ENCODE assay signal across 9 mouse cellular contexts in the genomic region with DNA sequence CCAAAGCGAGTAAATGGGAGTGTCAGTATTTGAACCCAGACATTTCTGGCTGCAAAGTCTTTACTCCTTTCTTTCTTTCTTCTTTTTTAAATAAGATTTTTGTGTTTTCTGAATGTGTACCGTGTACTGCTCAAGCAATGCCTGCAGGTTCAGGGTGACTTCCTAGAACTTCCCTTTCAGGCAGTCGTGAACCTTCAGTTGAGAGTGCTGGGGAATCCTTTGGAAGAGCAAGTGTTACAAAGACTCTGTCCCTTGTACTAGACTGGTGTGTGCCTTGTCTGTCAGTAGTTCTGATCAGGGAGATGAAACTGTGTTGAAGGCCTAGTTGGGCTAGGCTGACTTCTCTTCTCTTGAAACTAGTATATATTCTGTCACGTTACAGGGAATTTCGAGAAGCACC. TPM values are rescaled to one million over a fixed set of nuclear protein-coding genes. Genes with fewer than 3 reads are reported as not detected.
DNase-seq lines count a peak whose midpoint lies in the region; ATAC-seq and TF ChIP-seq lines count a peak whose summit lies in the region.
"Had no signal": no experiment of that assay in that cellular context is flagged by ENCODE, and none has a peak within 500 bp of the region (broad histone marks: within the 10 kb centered on the region; RNA-seq: fewer than 3 reads in every experiment).

No protein-coding gene starts in this region.

- no peaks in the 10 kb centered on the region for H3K9me3 ChIP-seq in E14TG2a.4 (ENCODE audit: low read length)
- H3K9me3 ChIP-seq in forebrain, embryonic 15.5 days: no peaks in the 10 kb centered on the region
- no peaks in the 10 kb centered on the region for H3K9me3 ChIP-seq in liver, embryonic 14.5 days (ENCODE audit: control insufficient read depth, low read length)

- H3K27ac ChIP-seq in heart, adult 2 months: peak overlapping the region; percentile 97
- H3K27ac ChIP-seq in forebrain, embryonic 15.5 days (replicated peaks): peak overlapping the region; percentile 100; the same call in 1 of the 2 replicates
- peak overlapping the region; percentile 98 for H3K27ac ChIP-seq in liver, embryonic 14.5 days

- H3K4me2 ChIP-seq in forebrain, embryonic 15.5 days (replicated peaks): peak overlapping the region; percentile 77
- peak overlapping the region; percentile 98 for H3K4me2 ChIP-seq in liver, embryonic 14.5 days (ENCODE audit: low read depth)

- peak overlapping the region; percentile 67 for H3K4me3 ChIP-seq in heart, adult 2 months
- H3K4me3 ChIP-seq in E14TG2a.4 (replicated peaks; ENCODE audit: low read length): peak overlapping the region; percentile 96
- H3K4me3 ChIP-seq in forebrain, embryonic 15.5 days: peak overlapping the region; percentile 83
- H3K4me3 ChIP-seq in liver, embryonic 14.5 days (ENCODE audit: insufficient read depth in 1 of 2, low read depth in 2 of 2, low read length in 2 of 2): peak overlapping the region; percentile 84 to 91

- TF ChIP-seq EP300 in heart, adult 2 months (IDR thresholded peaks at IDR 0.05; ENCODE audit: insufficient read depth, low read depth, low read length): no peak
- no peak for TF ChIP-seq EP300 in liver, embryonic 14.5 days (IDR thresholded peaks at IDR 0.05; ENCODE audit: low read depth)

- DNase-seq in heart, adult 2 months: no peak
- no peak for DNase-seq in heart, postnatal 4 days
- no peak for DNase-seq in liver, embryonic 14.5 days (ENCODE audit: low read depth in 3 of 3, low spot score in 3 of 3)
- no peak for DNase-seq in frontal cortex, postnatal 10 days (ENCODE audit: low spot score in 2 of 2)
- DNase-seq in adrenal gland, adult 18-20 months (ENCODE audit: low spot score in 2 of 2): no peak
- no peak for DNase-seq in layer of hippocampus, postnatal 36 days
- DNase-seq: thymus, postnatal 36 days had no signal

- TF ChIP-seq POLR2A in heart, adult 2 months (IDR thresholded peaks at IDR 0.05; ENCODE audit: insufficient read depth, low read depth, low read length): no peak

- no peaks in the 10 kb centered on the region for H3K27me3 ChIP-seq in heart, adult 2 months (ENCODE audit: control insufficient read depth, insufficient read depth, low read length)
- no peaks in the 10 kb centered on the region for H3K27me3 ChIP-seq in E14TG2a.4 (ENCODE audit: insufficient read depth, low read length)
- H3K27me3 ChIP-seq in forebrain, embryonic 15.5 days: no peaks in the 10 kb centered on the region
- H3K27me3 ChIP-seq in liver, embryonic 14.5 days (ENCODE audit: control insufficient read depth, insufficient read depth, low read length): no peaks in the 10 kb centered on the region

- H3K4me1 ChIP-seq in heart, adult 2 months (ENCODE audit: control insufficient read depth, insufficient read depth, low read length): peaks cover 3% of the 10 kb centered on the region
- peaks cover 62% of the 10 kb centered on the region for H3K4me1 ChIP-seq in E14TG2a.4 (replicated peaks; ENCODE audit: low read depth, low read length)
- peaks cover 29% of the 10 kb centered on the region for H3K4me1 ChIP-seq in forebrain, embryonic 15.5 days
- H3K4me1 ChIP-seq in liver, embryonic 14.5 days (replicated peaks; ENCODE audit: control insufficient read depth in 2 of 2, insufficient read depth in 2 of 2, low read length in 1 of 2): peaks cover 8 to 9% of the 10 kb centered on the region in 2 experiments

- intact Hi-C loops in heart, adult 2 months (cut with DNase I): loop anchor here (2.0 kb wide), 1 partner anchor 22 kb away; a partner anchor contains a TSS

- no peak for ATAC-seq in forebrain, embryonic 15.5 days (replicated peaks)
- ATAC-seq in liver, embryonic 14.5 days (ENCODE audit: insufficient read depth): no peak

- H3K36me3 ChIP-seq in heart, adult 2 months (ENCODE audit: control insufficient read depth, insufficient read depth, low read length): peaks cover 9% of the 10 kb centered on the region
- peaks cover 45% of the 10 kb centered on the region for H3K36me3 ChIP-seq in E14TG2a.4 (ENCODE audit: insufficient read depth, low read length)
- peaks cover 26% of the 10 kb centered on the region for H3K36me3 ChIP-seq in forebrain, embryonic 15.5 days
- peaks cover 39% of the 10 kb centered on the region for H3K36me3 ChIP-seq in liver, embryonic 14.5 days (replicated peaks; ENCODE audit: control insufficient read depth, insufficient read depth, low read depth)

- H3K9ac ChIP-seq in heart, adult 2 months (ENCODE audit: low read depth, low read length): peak overlapping the region; percentile 77
- peak overlapping the region; percentile 81 for H3K9ac ChIP-seq in forebrain, embryonic 15.5 days (replicated peaks)
- H3K9ac ChIP-seq in liver, embryonic 14.5 days (replicated peaks): peak overlapping the region; percentile 96

- no peaks in the 10 kb centered on the region for H3K79me2 ChIP-seq in heart, adult 2 months (replicated peaks; ENCODE audit: control insufficient read depth, insufficient read depth, low read length)

- 14% methylated on average over 5 of the region's 5 CpGs for WGBS in heart, adult 2 months
- WGBS in forebrain, embryonic 15.5 days: 44% methylated on average over 5 of the region's 5 CpGs
- WGBS in liver, embryonic 14.5 days (ENCODE audit: insufficient replicate concordance): 7% methylated on average over 5 of the region's 5 CpGs

- no peak for TF ChIP-seq CTCF in heart, adult 2 months (IDR thresholded peaks at IDR 0.05)
- no peak for TF ChIP-seq CTCF in E14TG2a.4 (conservative IDR thresholded peaks at IDR 0.05; ENCODE audit: low read length)
- no peak for TF ChIP-seq CTCF in liver, embryonic 14.5 days (IDR thresholded peaks at IDR 0.05; ENCODE audit: low read depth)

RNA-seq across cellular contexts. Expression of a gene that starts 1.2 kb away (rescaled TPM):
- 100 to 1,000 TPM; 303 to 343 TPM for total RNA-seq in heart, adult 2 months (2021)
- 166 and 170 TPM in 2 replicates for polyA plus RNA-seq in heart, adult 2 months (2012; rRNA removed)
- 100 to 1,000 TPM; 248 to 271 TPM for total RNA-seq in heart, postnatal 4 days (2021)
- 155 and 158 TPM in 2 replicates for polyA plus RNA-seq in forebrain, embryonic 15.5 days (2015; fragmentation: Nextera tagmentation; extraction: Ambion mirVana)
- polyA plus RNA-seq in liver, embryonic 14.5 days (2012; rRNA removed): 22.2 and 50.9 TPM in 2 replicates
- 178 and 182 TPM in 2 replicates for polyA plus RNA-seq in liver, embryonic 14.5 days (2014; fragmentation: Nextera tagmentation; extraction: Ambion mirVana)
- 100 to 1,000 TPM; 161 to 206 TPM for total RNA-seq in adrenal gland, adult 18-20 months (2021)
- total RNA-seq in layer of hippocampus, postnatal 36 days (2021): 10 to 100 TPM; 70.7 to 72.3 TPM

RNA-seq across cellular contexts. Expression of a gene that starts 1.3 kb away (rescaled TPM):
- total RNA-seq in heart, adult 2 months (2021): 10 to 100 TPM; 17.6 TPM
- 34.0 and 40.2 TPM in 2 replicates for polyA plus RNA-seq in heart, adult 2 months (2012; rRNA removed)
- total RNA-seq in heart, postnatal 4 days (2021): 100 to 1,000 TPM; 101 to 111 TPM
- polyA plus RNA-seq in forebrain, embryonic 15.5 days (2015; fragmentation: Nextera tagmentation; extraction: Ambion mirVana): 98.5 and 99.5 TPM in 2 replicates
- polyA plus RNA-seq in liver, embryonic 14.5 days (2012; rRNA removed): 108 and 148 TPM in 2 replicates
- 66.8 and 80.4 TPM in 2 replicates for polyA plus RNA-seq in liver, embryonic 14.5 days (2014; fragmentation: Nextera tagmentation; extraction: Ambion mirVana)
- total RNA-seq in adrenal gland, adult 18-20 months (2021): 10 to 100 TPM; 15.3 to 17.1 TPM
- 10 to 100 TPM; 22.8 to 26.5 TPM for total RNA-seq in layer of hippocampus, postnatal 36 days (2021)

RNA-seq across cellular contexts. Expression of a gene that starts 22.5 kb away (rescaled TPM):
- total RNA-seq in heart, adult 2 months (2021): 1 to 10 TPM; 4.9 to 5.3 TPM
- 14.1 and 20.4 TPM in 2 replicates for polyA plus RNA-seq in heart, adult 2 months (2012; rRNA removed)
- 1 to 10 TPM; 7.3 to 8.8 TPM for total RNA-seq in heart, postnatal 4 days (2021)
- polyA plus RNA-seq in forebrain, embryonic 15.5 days (2015; fragmentation: Nextera tagmentation; extraction: Ambion mirVana): 5.6 and 6.0 TPM in 2 replicates
- polyA plus RNA-seq in liver, embryonic 14.5 days (2012; rRNA removed): 2.8 and 3.5 TPM in 2 replicates
- 0.83 and 0.94 TPM in 2 replicates for polyA plus RNA-seq in liver, embryonic 14.5 days (2014; fragmentation: Nextera tagmentation; extraction: Ambion mirVana)
- 10 to 100 TPM; 33.5 to 39.1 TPM for total RNA-seq in adrenal gland, adult 18-20 months (2021)
- 10 to 100 TPM; 75.3 to 80.4 TPM for total RNA-seq in layer of hippocampus, postnatal 36 days (2021)

RNA-seq across cellular contexts. Expression of a gene that starts 26.6 kb away (rescaled TPM):
- total RNA-seq in heart, adult 2 months (2021): 1,000 to 10,000 TPM; 4,018 to 4,312 TPM
- 7,726 and 8,318 TPM in 2 replicates for polyA plus RNA-seq in heart, adult 2 months (2012; rRNA removed)
- total RNA-seq in heart, postnatal 4 days (2021): 1,000 to 10,000 TPM; 3,371 to 3,611 TPM
- 1,461 and 1,493 TPM in 2 replicates for polyA plus RNA-seq in forebrain, embryonic 15.5 days (2015; fragmentation: Nextera tagmentation; extraction: Ambion mirVana)
- polyA plus RNA-seq in liver, embryonic 14.5 days (2012; rRNA removed): 1,485 and 1,875 TPM in 2 replicates
- polyA plus RNA-seq in liver, embryonic 14.5 days (2014; fragmentation: Nextera tagmentation; extraction: Ambion mirVana): 960 and 1,040 TPM in 2 replicates
- 1,000 to 10,000 TPM; 2,223 to 4,104 TPM for total RNA-seq in adrenal gland, adult 18-20 months (2021)
- 1,000 to 10,000 TPM; 2,301 to 2,480 TPM for total RNA-seq in layer of hippocampus, postnatal 36 days (2021)

RNA-seq across cellular contexts. Expression of a gene that starts 38.8 kb away (rescaled TPM):
- total RNA-seq in heart, adult 2 months (2021): 1 to 10 TPM; 4.1 to 6.6 TPM
- polyA plus RNA-seq in heart, adult 2 months (2012; rRNA removed): 7.4 and 7.6 TPM in 2 replicates
- 1 to 10 TPM; 3.3 to 3.6 TPM for total RNA-seq in heart, postnatal 4 days (2021)
- polyA plus RNA-seq in forebrain, embryonic 15.5 days (2015; fragmentation: Nextera tagmentation; extraction: Ambion mirVana): 3.0 and 3.2 TPM in 2 replicates
- polyA plus RNA-seq in liver, embryonic 14.5 days (2012; rRNA removed): 4.2 and 5.0 TPM in 2 replicates
- polyA plus RNA-seq in liver, embryonic 14.5 days (2014; fragmentation: Nextera tagmentation; extraction: Ambion mirVana): 4.1 and 4.2 TPM in 2 replicates
- total RNA-seq in adrenal gland, adult 18-20 months (2021): 10 to 100 TPM; 10.9 to 19.5 TPM
- total RNA-seq in layer of hippocampus, postnatal 36 days (2021): 1 to 10 TPM; 3.3 TPM
